ENCODE assay signal across 16 mouse cellular contexts in genomic region chr5:65024641-65025040, GRCm38 (mm10).
"Had no signal": no experiment of that assay in that cellular context is flagged by ENCODE, and none has a peak within 500 bp of the region (broad histone marks: within the 10 kb centered on the region; RNA-seq: fewer than 3 reads in every experiment).

No protein-coding gene starts in this region.

- H3K27ac ChIP-seq: neural tube, embryonic 13.5 days; neural tube, embryonic 15.5 days; stomach, embryonic 15.5 days; stomach, postnatal 0 days had no signal

- H3K9ac ChIP-seq: neural tube, embryonic 13.5 days; neural tube, embryonic 15.5 days; stomach, embryonic 15.5 days had no signal

- H3K27me3 ChIP-seq: neural tube, embryonic 13.5 days; neural tube, embryonic 15.5 days; stomach, embryonic 15.5 days had no signal

- DNase-seq: retina, postnatal 1 day; right cerebral cortex, adult 18-20 months; right cerebral cortex, postnatal 14 days; right cerebral cortex, postnatal 25 days; right cerebral cortex, postnatal 4 days; spleen, adult 18-20 months; thymus, adult 18-20 months; thymus, adult 2 months; thymus, postnatal 14 days; thymus, postnatal 25 days; thymus, postnatal 36 days; thymus, postnatal 4 days had no signal

- H3K4me2 ChIP-seq: neural tube, embryonic 13.5 days; neural tube, embryonic 15.5 days; stomach, embryonic 15.5 days had no signal

- H3K36me3 ChIP-seq: neural tube, embryonic 13.5 days; neural tube, embryonic 15.5 days had no signal

- H3K9me3 ChIP-seq: neural tube, embryonic 13.5 days; neural tube, embryonic 15.5 days; stomach, embryonic 15.5 days had no signal

- H3K4me1 ChIP-seq: stomach, embryonic 15.5 days had no signal

- H3K4me3 ChIP-seq: neural tube, embryonic 13.5 days; neural tube, embryonic 15.5 days; stomach, embryonic 15.5 days had no signal
